Mouse (Mus musculus): ENCODE data around the gene Oxsr1.
"Not testable (repeated sequence)": the region's sequence is repeated elsewhere in the genome, so short reads cannot be mapped to it uniquely, and the experiment has no call there.

Gene Oxsr1

GRCm38 (mm10) chr9:119274814-119275213 lies 47.4 kb downstream of the Oxsr1 start:
- DNase-seq (ENCODE audit: low read depth, low spot score), result not testable (repeated sequence)

- DNase-seq (ENCODE audit: low read depth, low spot score), result no peak
Measured at GRCm38 (mm10) chr9:119271496-119271895, 50.7 kb downstream of the Oxsr1 start.

- DNase-seq (ENCODE audit: low read depth, low spot score), result no peak
Measured at GRCm38 (mm10) chr9:119268588-119269145, 53.6 kb downstream of the Oxsr1 start.

- DNase-seq (ENCODE audit: low read depth, low spot score), result no peak
Measured at GRCm38 (mm10) chr9:119268120-119268519, 54.1 kb downstream of the Oxsr1 start.

GRCm38 (mm10) chr9:119266121-119266395 lies 56.2 kb downstream of the Oxsr1 start:
- not testable (repeated sequence) for DNase-seq (ENCODE audit: low read depth, low spot score)

- DNase-seq (ENCODE audit: low read depth, low spot score), result not testable (repeated sequence)
Measured at GRCm38 (mm10) chr9:119265373-119266120, 56.7 kb downstream of the Oxsr1 start.

- no peak for DNase-seq (ENCODE audit: low read depth, low spot score)
Measured at GRCm38 (mm10) chr9:119263067-119263466, 59.2 kb downstream of the Oxsr1 start.

GRCm38 (mm10) chr9:119260825-119261224 lies 61.4 kb downstream of the Oxsr1 start:
- no peak for DNase-seq (ENCODE audit: low read depth, low spot score)

- DNase-seq (ENCODE audit: low read depth, low spot score), result no peak
Measured at GRCm38 (mm10) chr9:119258785-119259184, 63.4 kb downstream of the Oxsr1 start.

- DNase-seq (ENCODE audit: low read depth, low spot score), result no peak
Measured at GRCm38 (mm10) chr9:119258128-119258527, 64.1 kb downstream of the Oxsr1 start.

GRCm38 (mm10) chr9:119256161-119256560 lies 66.1 kb downstream of the Oxsr1 start:
- no peak for DNase-seq (ENCODE audit: low read depth, low spot score)

GRCm38 (mm10) chr9:119255096-119255495 lies 67.1 kb downstream of the Oxsr1 start:
- DNase-seq (ENCODE audit: low read depth, low spot score), result no peak

GRCm38 (mm10) chr9:119254187-119254586 lies 68.0 kb downstream of the Oxsr1 start:
- no peak for DNase-seq (ENCODE audit: low read depth, low spot score)

GRCm38 (mm10) chr9:119247996-119248395 lies 74.2 kb downstream of the Oxsr1 start:
- no peak for DNase-seq (ENCODE audit: low read depth, low spot score)

GRCm38 (mm10) chr9:119246826-119247225 lies 75.4 kb downstream of the Oxsr1 start:
- no peak for DNase-seq (ENCODE audit: low read depth, low spot score)

GRCm38 (mm10) chr9:119243981-119244380 lies 78.2 kb downstream of the Oxsr1 start:
- DNase-seq (ENCODE audit: low read depth, low spot score), result no peak

GRCm38 (mm10) chr9:119241169-119241865 lies 80.9 kb downstream of the Oxsr1 start:
- no peak for DNase-seq (ENCODE audit: low read depth, low spot score)

GRCm38 (mm10) chr9:119240286-119240997 lies 81.8 kb downstream of the Oxsr1 start:
- DNase-seq (ENCODE audit: low read depth, low spot score), result no peak

GRCm38 (mm10) chr9:119239274-119239673 lies 83.0 kb downstream of the Oxsr1 start:
- no peak for DNase-seq (ENCODE audit: low read depth, low spot score)

GRCm38 (mm10) chr9:119238796-119239195 lies 83.4 kb downstream of the Oxsr1 start:
- no peak for DNase-seq (ENCODE audit: low read depth, low spot score)

GRCm38 (mm10) chr9:119231552-119231951 lies 90.7 kb downstream of the Oxsr1 start:
- no peak for DNase-seq (ENCODE audit: low read depth, low spot score)

GRCm38 (mm10) chr9:119230829-119231228 lies 91.4 kb downstream of the Oxsr1 start:
- DNase-seq (ENCODE audit: low read depth, low spot score), result no peak
